ENCODE assay signal across 8 mouse cellular contexts in the genomic region with DNA sequence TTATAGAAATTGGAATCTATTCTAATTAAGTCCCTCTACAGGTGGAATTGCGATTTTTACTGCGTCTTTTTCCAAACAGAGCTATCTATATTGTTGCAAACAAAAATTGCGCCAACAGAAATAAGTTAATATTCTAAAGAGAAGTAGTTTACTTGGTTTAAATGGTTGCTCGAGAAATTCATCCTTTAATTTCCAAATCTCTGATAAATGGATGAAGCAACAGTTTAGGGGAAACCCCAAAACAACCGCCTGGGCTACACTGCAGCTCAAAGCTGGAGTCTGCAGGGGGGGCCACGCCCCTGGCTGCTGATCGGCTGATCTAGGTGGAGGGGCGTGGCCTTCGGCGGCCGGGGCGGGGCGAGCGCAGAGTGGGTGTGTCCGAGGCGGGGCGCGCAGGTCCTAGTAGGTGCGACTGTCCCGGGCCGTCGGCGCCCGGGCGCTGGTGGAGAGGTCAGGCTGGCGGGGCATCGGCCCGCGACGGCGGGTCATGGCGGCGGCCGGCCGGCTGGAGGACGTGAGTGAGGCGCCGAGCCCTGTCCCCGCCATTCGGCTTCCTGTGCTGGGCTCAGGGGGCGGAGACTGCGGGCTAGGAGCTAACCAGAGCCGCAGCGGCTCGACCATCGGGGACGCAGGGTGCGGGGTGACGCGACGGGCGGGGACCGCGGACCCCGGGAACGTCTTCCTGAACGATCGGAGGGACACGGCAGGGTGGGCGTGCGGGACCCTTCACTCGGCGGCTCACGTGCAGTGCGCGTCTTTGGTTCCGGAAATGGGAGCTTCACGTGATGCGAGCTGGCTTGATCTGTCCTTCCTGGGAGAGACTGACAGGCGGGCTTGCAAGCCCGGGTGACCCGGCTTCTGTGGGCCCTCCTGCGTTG. TPM values are rescaled to one million over a fixed set of nuclear protein-coding genes. Genes with fewer than 3 reads are reported as not detected.
DNase-seq lines count a peak whose midpoint lies in the region; ATAC-seq and TF ChIP-seq lines count a peak whose summit lies in the region.

A gene (plus strand): TSS at position 366 of the 878 bp plus-strand sequence.

- DNase-seq in T-cell, adult 2 months (ENCODE audit: low spot score) = peak; percentile 95
- DNase-seq in cerebellum, postnatal 36 days = peak; percentile 97
- DNase-seq in gastrocnemius, adult 18-20 months (ENCODE audit: low spot score) = peak; percentile 97
- peak; percentile 93 to 94 for DNase-seq in left cerebral cortex, adult 2 months (ENCODE audit: extremely low spot score in 1 of 2, low spot score in 2 of 2)
- peak; percentile 93 to 95 for DNase-seq in right cerebral cortex, adult 2 months (ENCODE audit: low spot score in 2 of 2)
- DNase-seq in urinary bladder, postnatal 14 days (ENCODE audit: low spot score) = peak; percentile 95

- peaks cover 5% of the 10 kb centered on the region for H3K4me1 ChIP-seq in hindbrain, embryonic 16.5 days (ENCODE audit: control insufficient read depth, insufficient read depth, low read depth, low read length)

- H3K27me3 ChIP-seq in hindbrain, embryonic 16.5 days (replicated peaks; ENCODE audit: control insufficient read depth, insufficient read depth, low read length) = no peaks in the 10 kb centered on the region

- 1% methylated on average over 60 of the region's 73 CpGs for WGBS in hindbrain, embryonic 16.5 days

- H3K4me2 ChIP-seq in hindbrain, embryonic 16.5 days (ENCODE audit: low read length) = peak within 1 kb of the TSS; percentile 67

- peak within 1 kb of the TSS; percentile 89 for H3K27ac ChIP-seq in hindbrain, embryonic 16.5 days (ENCODE audit: low read depth, low read length)
- H3K27ac ChIP-seq in left cerebral cortex, adult 2 months = peak within 1 kb of the TSS; percentile 94

- no peaks in the 10 kb centered on the region for H3K36me3 ChIP-seq in hindbrain, embryonic 16.5 days (ENCODE audit: control insufficient read depth, insufficient read depth, low read length)

- peak within 1 kb of the TSS; percentile 89 for H3K4me3 ChIP-seq in hindbrain, embryonic 16.5 days (ENCODE audit: low read length)
- H3K4me3 ChIP-seq in left cerebral cortex, adult 2 months = peak within 1 kb of the TSS; percentile 97

- peak within 1 kb of the TSS; percentile 75 for H3K9ac ChIP-seq in hindbrain, embryonic 16.5 days (ENCODE audit: low read depth, low read length)

- no peaks in the 10 kb centered on the region for H3K9me3 ChIP-seq in hindbrain, embryonic 16.5 days (ENCODE audit: control insufficient read depth, low read length)

- peak; percentile 96 for ATAC-seq in hindbrain, embryonic 16.5 days
- ATAC-seq in megakaryocyte, adult 5-6 weeks (ENCODE audit: poor library complexity, severe bottlenecking) = peak; percentile 84

- intact Hi-C loops in left cerebral cortex, adult 2 months (cut with DNase I) = loop anchor here (2.0 kb wide), 1 partner anchor 214 kb away; a partner anchor contains a TSS

- peak; percentile 15 for TF ChIP-seq CTCF in left cerebral cortex, adult 2 months (IDR thresholded peaks at IDR 0.05)

RNA-seq across cellular contexts. Expression of the gene that starts here (rescaled TPM):
- 10 to 100 TPM; 21.8 TPM for total RNA-seq in gastrocnemius, adult 18-20 months (2021)
- 34.9 and 39.8 TPM in 2 replicates for polyA plus RNA-seq in hindbrain, embryonic 16.5 days (2015; fragmentation: Nextera tagmentation; extraction: Ambion mirVana)
- total RNA-seq in left cerebral cortex, adult 2 months (2021) = 10 to 100 TPM; 24.0 to 24.1 TPM
- 39.3 and 41.4 TPM in 2 replicates for total RNA-seq in megakaryocyte, adult 5-6 weeks (2015)
- 18.1 and 22.8 TPM in 2 replicates for total RNA-seq in megakaryocyte, adult 5-6 weeks (2017)

Comparison
In these comparisons a context has a peak if more than half of its experiments do, and no peak if none do; other contexts are left out.
1. Peak in every context shown above with its lines: DNase-seq, ATAC-seq, H3K4me3 ChIP-seq and H3K27ac ChIP-seq.